Mouse (Mus musculus) megakaryocyte, embryonic 14.5 days (primary cell): ENCODE measurements around the gene Pdxp. TPM values are rescaled to one million over a fixed set of nuclear protein-coding genes. Genes with fewer than 3 reads are reported as not detected.

ENCODE experiments used
- H3K27me3 ChIP-seq: replicated peaks from 2 replicates; pipeline ENCODE3; 2012; ENCODE audit warnings: inconsistent platforms
- H3K36me3 ChIP-seq: replicated peaks from 2 replicates; pipeline ENCODE3; 2012; ENCODE audit warnings: low read length, inconsistent platforms, mixed read lengths
- H3K4me1 ChIP-seq: 2 replicates; pipeline ENCODE4 v1.6.1; 2012; ENCODE audit warnings: inconsistent platforms
- H3K4me3 ChIP-seq: replicated peaks from 2 replicates; pipeline ENCODE3; 2012; ENCODE audit warnings: moderate library complexity, mild to moderate bottlenecking, inconsistent platforms
- H3K9me3 ChIP-seq: 2 replicates; pipeline ENCODE4 v1.6.1; 2012; ENCODE audit warnings: inconsistent platforms
- FLI1 ChIP-seq: IDR thresholded peaks from 2 replicates; pipeline ENCODE4 v1.6.1; 2012; ENCODE audit warnings: low read length, inconsistent platforms, mixed read lengths
- GATA1 ChIP-seq: IDR thresholded peaks from 3 replicates; pipeline ENCODE4 v1.6.1; 2012; ENCODE audit warnings: mixed read lengths, low read length, inconsistent platforms, borderline replicate concordance
- polyA plus RNA-seq: library from polyadenylated mRNA; stranded (reverse); fragments of >175 nt; gene quantifications from 2 replicates; pipeline ENCODE4 v1.2.3, GENCODE M21; 2012; ENCODE audit warnings: low replicate concordance; ENCODE audit not compliant: insufficient read depth

Pdxp gene
- polyA plus RNA-seq, 1 experiment = 8.6 TPM

- Histone ChIP-seq H3K4me3 (no peak overlapping the region), H3K9me3 (no peaks in the 10 kb centered on the region), H3K27me3 (peaks cover 46% of the 10 kb centered on the region), H3K36me3 (peaks cover 27% of the 10 kb centered on the region), H3K4me1 (no peaks in the 10 kb centered on the region; the same call in 1 of the 2 replicates)
- TF ChIP-seq FLI1 (no peak), GATA1 (no peak)
Measured at GRCm38 (mm10) chr15:78957021-78957420, 43.3 kb downstream of the Pdxp start.

DNA sequence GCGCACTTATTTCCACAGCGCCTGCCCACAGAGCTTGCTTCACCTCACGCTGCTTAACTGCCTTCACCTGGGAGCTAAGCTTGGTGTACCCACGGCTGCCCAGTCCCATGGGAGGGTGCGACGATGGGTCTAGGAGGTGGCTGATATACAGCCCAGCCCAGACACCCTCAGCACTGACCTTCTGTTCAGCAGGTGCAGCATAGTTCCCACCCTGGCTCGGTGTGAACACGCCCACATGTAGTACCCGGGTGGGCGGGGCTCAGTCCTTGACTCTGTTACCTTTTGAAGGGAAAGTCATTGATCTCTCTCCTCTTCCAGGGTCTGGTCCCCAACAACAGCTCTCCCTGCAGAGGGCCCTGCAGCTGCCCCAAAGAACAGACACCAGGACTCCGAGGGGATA lies 45.8 kb downstream of the Pdxp start:
- H3K4me3 ChIP-seq = no peak overlapping the region
- peaks cover 6% of the 10 kb centered on the region; the same call in 1 of the 2 replicates for H3K4me1 ChIP-seq
- H3K36me3 ChIP-seq = peaks cover 17% of the 10 kb centered on the region
- TF ChIP-seq FLI1 (no peak), GATA1 (no peak)
- no peaks in the 10 kb centered on the region for H3K9me3 ChIP-seq
- H3K27me3 ChIP-seq = peaks cover 39% of the 10 kb centered on the region

- Histone ChIP-seq H3K9me3 (no peaks in the 10 kb centered on the region), H3K36me3 (peaks cover 17% of the 10 kb centered on the region), H3K27me3 (peaks cover 44% of the 10 kb centered on the region), H3K4me1 (peaks cover 6% of the 10 kb centered on the region; the same call in 1 of the 2 replicates), H3K4me3 (no peak overlapping the region)
- TF ChIP-seq GATA1 (no peak), FLI1 (no peak)
Measured at GRCm38 (mm10) chr15:78960088-78960487, 46.4 kb downstream of the Pdxp start.

GRCm38 (mm10) chr15:78962885-78963284 lies 49.2 kb downstream of the Pdxp start:
- no peak for TF ChIP-seq FLI1
- no peak for TF ChIP-seq GATA1
- Histone ChIP-seq H3K9me3 (no peaks in the 10 kb centered on the region), H3K4me1 (peaks cover 6% of the 10 kb centered on the region; the same call in 1 of the 2 replicates), H3K4me3 (no peak overlapping the region), H3K27me3 (peaks cover 58% of the 10 kb centered on the region), H3K36me3 (peaks cover 26% of the 10 kb centered on the region)

Other genes starting within 250 kb of the Pdxp start
- gene Elfn2, start 195.1 kb upstream of the Pdxp start, polyA plus RNA-seq = 0.26 and 0.28 TPM in 2 replicates
- gene Mfng, start 140.4 kb upstream of the Pdxp start, polyA plus RNA-seq = 36.6 and 48.4 TPM in 2 replicates
- gene Card10, start 110.9 kb upstream of the Pdxp start, polyA plus RNA-seq = 1.5 and 2.1 TPM in 2 replicates
- 1.2 and 3.7 TPM in 2 replicates for gene Cdc42ep1, start 71.3 kb upstream of the Pdxp start, polyA plus RNA-seq
- not detected in 2 replicates for gene Lgals2, start 58.4 kb upstream of the Pdxp start, polyA plus RNA-seq
- gene Gga1, start 36.7 kb upstream of the Pdxp start, polyA plus RNA-seq = 198 and 388 TPM in 2 replicates
- gene Gm49510, start 14.3 kb upstream of the Pdxp start, polyA plus RNA-seq = 2.9 and 8.0 TPM in 2 replicates
- 1,441 and 3,817 TPM in 2 replicates for gene Sh3bp1, start 14.2 kb upstream of the Pdxp start, polyA plus RNA-seq
- 75.3 and 689 TPM in 2 replicates for gene Lgals1, start 12.8 kb downstream of the Pdxp start, polyA plus RNA-seq
- gene Nol12, start 21.0 kb downstream of the Pdxp start, polyA plus RNA-seq = 16.3 and 19.1 TPM in 2 replicates
- gene Triobp, start 33.8 kb downstream of the Pdxp start, polyA plus RNA-seq = 97.8 and 237 TPM in 2 replicates
- 211 and 406 TPM in 2 replicates for gene H1f0, start 114.5 kb downstream of the Pdxp start, polyA plus RNA-seq
- 10.8 and 18.1 TPM in 2 replicates for gene Galr3, start 128.0 kb downstream of the Pdxp start, polyA plus RNA-seq
- gene Ankrd54, start 149.0 kb downstream of the Pdxp start, polyA plus RNA-seq = 32.5 and 90.9 TPM in 2 replicates
- gene Eif3l, start 161.3 kb downstream of the Pdxp start, polyA plus RNA-seq = 9.1 and 10.8 TPM in 2 replicates
- 2.0 and 8.4 TPM in 2 replicates for gene Micall1, start 195.0 kb downstream of the Pdxp start, polyA plus RNA-seq
- 56.4 and 173 TPM in 2 replicates for gene Polr2f, start 227.1 kb downstream of the Pdxp start, polyA plus RNA-seq
- 4.1 TPM in 1 of 2 replicates, not detected in the other for gene 1700088E04Rik, start 227.3 kb downstream of the Pdxp start, polyA plus RNA-seq